Mouse (Mus musculus) neural tube, embryonic 15.5 days (tissue): ENCODE results near the gene Rpl12. TPM values are rescaled to one million over a fixed set of nuclear protein-coding genes. Genes with fewer than 3 reads are reported as not detected.

Source experiments
- polyA plus RNA-seq: library from polyadenylated mRNA; unstranded; fragments of >200 nt; fragmentation: Nextera tagmentation; extraction: Ambion mirVana; gene quantifications from 2 replicates; pipeline ENCODE4 v1.2.1, GENCODE M21; 2015

The Rpl12 gene
- polyA plus RNA-seq, 1 experiment from 2014 or later = 104 TPM

Other genes with a start within 250 kb of the Rpl12 start
- gene Cdk9, start 248.5 kb upstream of the Rpl12 start, polyA plus RNA-seq = 63.0 and 82.4 TPM in 2 replicates
- 50.1 and 51.5 TPM in 2 replicates for gene Sh2d3c, start 240.5 kb upstream of the Rpl12 start, polyA plus RNA-seq
- 2.9 and 3.6 TPM in 2 replicates for gene 6330409D20Rik, start 220.5 kb upstream of the Rpl12 start, polyA plus RNA-seq
- 54.4 and 60.6 TPM in 2 replicates for gene Tor2a, start 204.3 kb upstream of the Rpl12 start, polyA plus RNA-seq
- 0.50 and 0.70 TPM in 2 replicates for gene Ttc16, start 185.9 kb upstream of the Rpl12 start, polyA plus RNA-seq
- 6.1 and 7.5 TPM in 2 replicates for gene Ptrh1, start 185.8 kb upstream of the Rpl12 start, polyA plus RNA-seq
- 1.1 and 2.1 TPM in 2 replicates for gene Cfap157, start 177.1 kb upstream of the Rpl12 start, polyA plus RNA-seq
- 276 and 315 TPM in 2 replicates for gene Stxbp1, start 114.3 kb upstream of the Rpl12 start, polyA plus RNA-seq
- gene Fam129b, start 85.4 kb upstream of the Rpl12 start, polyA plus RNA-seq = 30.7 and 34.7 TPM in 2 replicates
- 22.0 and 23.5 TPM in 2 replicates for gene Lrsam1, start 55 bp downstream of the Rpl12 start, polyA plus RNA-seq
- gene Slc2a8, start 20.5 kb downstream of the Rpl12 start, polyA plus RNA-seq = 24.7 and 27.6 TPM in 2 replicates
- 49.6 and 62.3 TPM in 2 replicates for gene Garnl3, start 170.1 kb downstream of the Rpl12 start, polyA plus RNA-seq